Mouse (Mus musculus) spleen, adult 2 months (tissue): Measurements from ENCODE around the gene Aldh1b1.

Experiments used
- CTCF ChIP-seq: fragments of 200-500 bp; IDR thresholded peaks from 2 replicates; pipeline ENCODE4 v1.5.1; 2011; ENCODE audit warnings: mild to moderate bottlenecking, inconsistent platforms; ENCODE audit not compliant: insufficient read depth, insufficient read length, insufficient replicate concordance; ENCODE audit errors: extremely low read depth
- POLR2A ChIP-seq: fragments of 200-500 bp; IDR thresholded peaks from 2 replicates; pipeline ENCODE4 v1.6.1; 2011; ENCODE audit warnings: low read depth, low read length, inconsistent platforms

- TF ChIP-seq CTCF = no peak
- no peak for TF ChIP-seq POLR2A
Measured at GRCm38 (mm10) chr4:45824049-45824760, 25.4 kb downstream of the Aldh1b1 start.
